Mouse (Mus musculus) fat pad, adult 2 months (tissue): ENCODE results near the gene Actn4.

ENCODE experiments used
- DNase-seq: peaks from one replicate; pipeline ENCODE4 v3.0.0-alpha.2; 2011; ENCODE audit warnings: low read depth, low spot score; ENCODE audit errors: extremely low read depth

The Actn4 gene

GRCm38 (mm10) chr7:28951764-28952163 lies 10.4 kb downstream of the Actn4 start:
- no peak for DNase-seq

DNA sequence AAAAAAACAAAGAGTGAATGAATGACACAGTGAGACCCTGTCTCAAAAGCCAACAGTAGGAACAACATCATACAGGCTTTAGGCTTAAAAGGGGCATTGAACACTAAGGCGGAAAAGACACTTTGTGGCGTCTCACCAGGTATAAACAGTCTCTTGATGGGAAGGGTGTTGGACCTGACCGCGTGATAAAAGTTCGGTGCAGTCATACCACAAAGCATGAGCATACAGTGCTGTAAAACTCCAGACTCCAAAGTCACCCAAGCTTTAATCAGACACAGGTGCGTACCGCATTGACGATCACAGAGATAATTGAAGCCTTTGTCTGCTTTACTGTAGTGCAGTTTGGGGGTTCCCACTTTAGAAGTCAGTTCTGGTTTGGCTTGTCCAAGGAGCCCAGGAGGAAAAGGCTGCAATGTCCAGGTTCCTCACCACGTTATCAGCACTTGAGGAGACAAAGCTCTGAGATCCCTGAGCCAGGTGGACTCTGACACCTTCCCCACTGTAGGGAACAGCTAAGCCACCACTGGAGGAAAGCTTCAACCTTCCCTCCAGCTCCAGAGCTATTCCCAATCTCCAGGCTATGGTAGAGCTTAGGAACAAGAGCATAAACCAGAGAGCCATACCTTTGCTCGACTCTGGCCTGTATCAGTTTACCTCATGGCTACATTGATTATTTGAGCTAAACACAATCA lies 11.6 kb downstream of the Actn4 start:
- DNase-seq: no peak

- no peak for DNase-seq
Measured at GRCm38 (mm10) chr7:28949298-28949697, 12.8 kb downstream of the Actn4 start.

DNA sequence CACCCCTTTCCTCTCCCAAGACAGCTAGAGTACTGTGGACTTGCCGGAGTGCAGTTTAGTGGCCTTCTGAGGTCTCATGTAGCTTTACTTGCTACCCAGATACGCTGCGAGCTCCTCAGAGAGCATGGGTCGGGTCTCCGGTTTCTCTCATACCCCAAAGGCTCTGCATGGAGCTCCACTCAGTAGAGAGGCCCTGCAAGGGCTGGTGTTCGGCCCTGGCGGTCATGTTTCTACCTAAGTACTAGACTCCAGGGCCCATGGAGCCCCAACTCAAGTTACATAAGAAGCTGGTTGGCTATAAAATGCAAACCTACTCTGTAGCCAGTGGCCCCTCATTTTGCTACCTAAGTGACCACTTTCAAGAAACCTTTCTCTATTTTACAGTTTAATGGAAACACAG lies 13.4 kb downstream of the Actn4 start:
- no peak for DNase-seq

DNA sequence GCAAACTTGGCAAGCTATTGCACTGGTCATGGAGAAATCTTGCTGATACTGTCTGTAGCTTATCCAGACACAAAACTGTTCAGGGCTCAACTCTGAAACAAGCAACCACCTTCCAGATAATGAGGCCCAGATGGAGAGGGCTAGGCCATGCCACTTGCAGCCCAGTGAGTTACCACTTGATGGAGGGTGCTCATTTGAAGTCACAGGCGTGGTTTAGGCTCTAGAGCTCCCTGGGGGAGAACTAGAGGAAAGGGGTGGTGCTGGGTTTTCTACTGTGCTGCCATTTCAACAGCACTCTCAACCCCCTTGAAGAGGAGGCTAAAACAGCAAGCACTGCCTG lies 15.9 kb downstream of the Actn4 start:
- no peak for DNase-seq

- DNase-seq: no peak
Measured at GRCm38 (mm10) chr7:28945416-28946270, 16.5 kb downstream of the Actn4 start.

DNA sequence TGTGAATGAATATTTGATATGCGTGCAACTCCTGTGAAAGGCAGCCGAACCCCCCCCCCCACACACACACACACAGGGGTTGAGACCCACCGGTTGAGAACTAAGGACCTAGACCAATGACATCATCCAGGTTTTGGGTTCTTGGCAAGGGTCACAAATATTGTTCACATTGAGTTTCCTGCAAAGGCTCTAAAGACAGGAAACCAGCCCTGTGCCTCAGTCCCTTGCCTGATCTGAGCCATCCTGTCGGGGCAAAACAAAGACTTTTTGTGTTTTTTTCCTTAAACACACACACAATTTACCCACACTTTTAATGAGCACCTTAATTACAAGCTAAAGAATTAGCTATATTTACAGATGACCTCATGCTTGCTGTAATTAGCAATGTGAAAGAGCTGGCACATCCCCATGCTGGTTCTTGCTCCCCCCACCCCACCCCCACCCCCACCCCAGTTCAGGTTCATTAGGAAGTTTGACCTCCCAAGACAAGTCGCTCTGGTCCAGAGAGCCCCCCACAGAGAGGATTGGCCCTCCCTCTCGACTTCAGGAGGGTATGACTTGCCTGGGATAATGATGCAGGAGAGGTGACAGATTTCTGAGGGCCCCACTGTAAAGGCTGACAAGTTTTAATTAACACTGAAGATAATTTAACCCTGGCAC lies 17.3 kb downstream of the Actn4 start:
- no peak for DNase-seq

GRCm38 (mm10) chr7:28943451-28944180 lies 18.5 kb downstream of the Actn4 start:
- DNase-seq: no peak

DNA sequence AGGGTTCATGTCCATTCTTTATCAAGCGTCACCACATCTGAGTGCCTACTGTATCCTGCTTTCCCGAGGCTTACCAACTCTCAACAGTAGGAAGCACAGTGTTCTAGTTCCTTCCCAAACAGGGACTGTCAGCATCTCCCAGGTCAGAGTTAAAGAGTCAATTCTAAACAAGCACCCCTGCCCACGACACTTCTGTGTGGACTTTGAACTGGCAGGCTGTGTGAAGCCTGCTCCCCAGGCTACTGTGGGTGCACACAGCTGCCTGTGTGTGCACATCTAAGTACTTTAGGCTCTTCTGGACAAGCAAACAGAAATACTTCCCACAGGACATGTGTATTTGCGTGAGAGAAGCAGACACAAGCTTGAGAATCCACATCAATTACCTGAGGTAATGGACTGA lies 20.6 kb downstream of the Actn4 start:
- no peak for DNase-seq

- no peak for DNase-seq
Measured at GRCm38 (mm10) chr7:28941129-28941528, 21.0 kb downstream of the Actn4 start.

DNA sequence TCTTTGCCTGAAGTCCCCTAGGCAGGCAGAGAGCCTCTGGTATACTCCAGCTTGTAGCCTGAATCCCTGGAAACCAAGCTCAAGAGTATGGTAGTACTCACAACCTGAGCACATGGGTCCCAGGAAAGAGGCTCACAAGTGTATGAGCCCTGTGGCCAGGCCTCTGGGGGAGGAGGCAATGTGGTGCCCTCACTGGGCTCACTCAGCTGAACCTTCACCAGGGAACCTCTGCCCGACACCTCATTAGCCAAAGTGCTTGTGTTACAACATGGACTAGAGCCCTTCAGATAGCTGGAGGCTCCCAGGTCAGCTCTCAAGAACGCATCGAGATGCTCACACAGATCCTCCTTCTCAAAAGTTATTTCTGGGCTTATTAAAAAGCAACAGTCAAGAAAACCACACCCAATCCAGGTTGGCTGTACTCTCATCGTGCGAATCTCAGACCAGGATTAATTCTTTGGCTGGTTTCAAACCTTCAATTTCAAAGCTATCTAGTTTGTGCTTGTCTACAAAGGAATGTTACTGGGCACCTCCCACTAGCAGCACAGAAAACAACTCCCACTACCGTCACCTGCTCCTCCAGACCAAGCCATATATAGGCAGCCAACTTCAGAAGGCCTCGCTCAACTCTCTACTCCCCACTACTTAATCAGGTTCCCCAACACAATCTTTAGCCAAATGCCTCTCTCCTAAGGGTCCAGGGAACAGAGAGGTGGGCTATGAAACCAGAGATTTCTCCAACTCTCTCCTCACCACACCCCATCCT lies 22.5 kb downstream of the Actn4 start:
- peak; percentile 88 for DNase-seq

DNA sequence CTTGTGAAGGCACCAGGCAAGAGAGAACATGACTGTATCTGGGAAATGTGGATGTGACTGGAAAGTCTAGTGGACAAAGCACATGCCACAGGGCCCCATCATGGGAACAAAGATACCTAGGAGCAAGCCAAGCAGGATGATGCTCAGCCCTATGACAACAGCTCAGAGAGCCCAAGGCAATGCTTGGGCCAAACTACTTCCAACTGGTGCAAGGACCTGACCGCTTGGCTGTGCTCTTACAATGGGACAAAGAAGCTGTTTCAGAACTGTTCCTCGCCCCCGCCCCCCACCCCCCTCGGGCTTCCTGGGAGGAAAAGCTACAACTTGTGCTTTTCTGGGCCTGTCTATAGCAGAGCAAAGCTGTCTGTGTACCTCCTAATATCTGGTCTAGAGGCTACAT lies 23.5 kb downstream of the Actn4 start:
- peak; percentile 94 for DNase-seq

DNA sequence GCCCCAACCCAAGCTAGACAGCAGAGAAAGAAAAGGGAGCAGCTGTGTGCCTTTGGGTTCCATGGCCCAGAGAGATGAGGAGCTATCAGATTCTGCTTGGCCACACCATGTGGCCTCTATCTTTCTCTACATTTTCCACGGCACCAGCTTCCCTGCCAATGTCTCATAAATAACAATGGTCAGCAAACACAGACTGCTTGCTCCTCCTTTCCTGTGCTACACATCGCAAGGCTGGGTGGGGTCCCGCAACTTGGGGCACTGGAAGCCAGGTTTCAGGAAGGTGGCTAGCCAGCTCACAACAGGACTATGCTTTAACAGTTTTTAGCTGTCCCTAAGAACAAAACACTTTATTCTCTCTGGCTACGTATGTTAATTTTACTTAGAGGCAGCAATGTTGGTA lies 25.4 kb downstream of the Actn4 start:
- DNase-seq: no peak

DNA sequence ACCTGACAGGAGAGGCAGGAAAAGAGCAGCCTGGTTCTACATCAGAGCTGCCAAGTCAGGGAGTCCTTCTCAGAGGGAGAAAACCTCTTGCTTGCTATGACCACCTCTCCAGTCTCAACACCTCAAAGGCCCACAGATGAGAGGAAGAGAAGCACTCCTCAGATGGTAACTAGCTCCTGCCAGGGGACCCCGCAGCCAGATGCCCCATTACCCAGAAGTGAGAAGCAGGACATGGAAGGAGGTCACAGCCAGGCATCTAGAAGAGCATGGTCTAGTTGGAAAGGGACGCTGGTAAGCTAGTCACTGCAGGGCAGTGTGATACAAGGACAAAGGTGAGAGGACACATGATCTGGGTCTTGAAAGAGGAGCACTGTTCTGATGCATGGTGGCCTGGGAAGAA lies 28.3 kb downstream of the Actn4 start:
- DNase-seq: no peak

DNA sequence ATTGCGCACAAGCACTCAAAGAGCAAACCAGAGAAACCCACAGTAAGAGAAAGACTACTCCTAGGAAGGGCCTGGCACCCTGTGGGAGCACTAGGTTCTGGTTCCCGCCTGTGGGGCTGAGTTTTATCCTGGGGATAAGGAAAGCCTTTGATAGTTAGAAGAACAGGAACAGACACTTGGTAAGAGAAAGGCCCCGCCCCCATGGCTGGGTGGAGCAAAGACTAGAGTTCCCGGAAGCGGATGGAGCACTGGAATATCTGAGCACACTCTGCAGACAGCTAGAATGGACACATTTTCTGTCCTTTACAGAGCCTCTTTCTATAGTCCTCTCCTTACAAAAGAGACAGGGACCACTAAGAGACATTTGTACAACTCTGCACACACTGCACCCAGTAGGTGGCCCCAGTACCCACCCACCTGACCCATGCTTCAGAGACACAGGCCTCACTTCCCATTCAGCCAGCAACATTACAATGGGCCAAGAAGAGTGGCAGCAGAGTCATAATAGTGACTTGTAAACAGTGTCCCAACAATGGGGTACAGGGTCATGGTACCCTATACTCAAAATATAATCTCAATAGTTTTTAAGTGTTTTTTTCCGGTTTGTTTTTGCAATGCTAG lies 29.6 kb downstream of the Actn4 start:
- DNase-seq: no peak

DNA sequence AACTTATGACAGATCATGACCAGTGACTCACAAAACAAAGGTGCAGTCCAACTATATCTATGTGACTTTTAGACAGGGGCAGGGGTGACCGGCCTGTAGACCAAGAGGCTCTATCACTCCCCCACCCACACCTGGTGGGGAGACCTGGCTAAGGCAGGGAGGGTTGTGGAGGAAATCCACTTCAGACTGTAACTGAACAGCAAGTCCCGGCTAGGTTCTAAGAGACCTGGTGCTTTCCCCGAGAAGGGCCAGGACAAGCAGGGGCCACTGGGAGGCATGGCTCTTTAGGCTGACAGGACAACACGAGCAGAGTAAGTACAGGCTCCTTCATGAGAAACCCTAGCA lies 30.5 kb downstream of the Actn4 start:
- no peak for DNase-seq

- peak; percentile 94 for DNase-seq
Measured at GRCm38 (mm10) chr7:28931032-28931694, 31.0 kb downstream of the Actn4 start.

DNA sequence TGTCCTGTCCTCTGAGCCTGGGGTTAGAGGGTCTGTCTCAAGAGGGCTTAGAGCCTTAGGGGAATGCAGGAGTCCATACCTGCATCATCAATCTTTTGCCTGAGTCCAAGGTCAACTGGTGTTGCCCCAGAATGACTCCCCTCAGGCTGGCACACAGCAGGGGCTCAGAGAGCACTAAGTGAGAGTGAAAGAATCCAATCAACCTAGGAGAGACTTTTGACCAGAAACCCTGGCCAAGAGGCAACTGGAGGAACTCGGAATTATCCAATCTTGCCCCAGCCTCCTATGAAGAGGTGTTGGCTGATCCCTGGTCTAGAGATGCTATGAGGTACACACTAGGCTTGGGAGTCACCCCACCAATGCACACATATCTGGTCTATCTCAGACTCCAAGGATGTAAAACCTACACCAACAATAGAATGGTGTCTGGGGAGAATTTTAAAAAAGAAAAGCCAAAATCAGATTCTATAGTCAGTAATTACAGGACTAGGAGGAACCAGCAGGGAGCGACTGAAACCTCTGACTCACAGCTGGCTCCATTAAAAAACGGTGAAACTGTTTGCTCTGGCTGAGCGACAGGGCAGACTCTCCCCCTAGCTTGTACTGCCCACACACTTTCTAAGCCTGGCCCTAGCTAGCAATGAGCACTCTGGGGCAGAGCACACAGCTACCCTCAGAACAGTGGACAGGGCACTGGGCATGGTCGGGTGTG lies 31.7 kb downstream of the Actn4 start:
- no peak for DNase-seq

- DNase-seq: no peak
Measured at GRCm38 (mm10) chr7:28929381-28929780, 32.8 kb downstream of the Actn4 start.
